ENCODE assay signal across 8 mouse cellular contexts in the genomic region with DNA sequence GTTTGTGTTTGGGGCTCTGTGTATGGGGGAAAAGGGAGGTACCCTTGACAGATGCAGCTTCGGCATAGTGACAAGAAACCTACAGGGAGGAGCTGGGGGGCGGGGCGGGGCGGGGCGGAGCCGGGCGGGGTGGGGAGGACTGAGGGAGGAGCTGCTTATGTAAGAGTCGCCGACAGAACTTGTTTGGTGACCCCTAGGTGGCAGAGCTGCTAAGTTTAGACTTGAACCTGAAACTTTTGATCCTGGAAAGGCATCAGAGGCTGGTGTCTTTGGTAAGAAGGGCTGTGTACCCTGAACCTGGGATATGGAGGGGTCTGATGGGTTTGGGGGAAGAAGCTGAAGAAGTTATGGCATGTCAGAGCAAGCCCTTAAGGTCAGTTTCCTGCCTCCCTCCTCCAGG. TPM values are rescaled to one million over a fixed set of nuclear protein-coding genes. Genes with fewer than 3 reads are reported as not detected.
A peak's percentile ranks its signal among the peaks of the same experiment; 100 is the strongest.
DNase-seq lines count a peak whose midpoint lies in the region; ATAC-seq lines count a peak whose summit lies in the region.

No protein-coding gene starts in this region.

- peaks cover 26% of the 10 kb centered on the region for H3K4me1 ChIP-seq in forebrain, embryonic 10.5 days
- H3K4me1 ChIP-seq in forebrain, embryonic 12.5 days: peaks cover 6% of the 10 kb centered on the region
- peaks cover 9% of the 10 kb centered on the region; the same call in 1 of the 2 replicates for H3K4me1 ChIP-seq in heart, embryonic 16.5 days (ENCODE audit: control insufficient read depth, insufficient read depth, low read length)

- no peaks in the 10 kb centered on the region for H3K36me3 ChIP-seq in forebrain, embryonic 10.5 days (replicated peaks)
- no peaks in the 10 kb centered on the region for H3K36me3 ChIP-seq in forebrain, embryonic 12.5 days (replicated peaks)
- no peaks in the 10 kb centered on the region for H3K36me3 ChIP-seq in heart, embryonic 16.5 days (ENCODE audit: control insufficient read depth, insufficient read depth)

- no peak overlapping the region for H3K27ac ChIP-seq in forebrain, embryonic 10.5 days
- H3K27ac ChIP-seq in forebrain, embryonic 12.5 days: no peak overlapping the region
- H3K27ac ChIP-seq in heart, embryonic 16.5 days (ENCODE audit: low read length): no peak overlapping the region

- H3K4me2 ChIP-seq in forebrain, embryonic 12.5 days: no peak overlapping the region
- peak overlapping the region; percentile 23; the same call in 1 of the 2 replicates for H3K4me2 ChIP-seq in heart, embryonic 16.5 days (ENCODE audit: low read depth, low read length)

- DNase-seq in forebrain, embryonic 10.5 days (ENCODE audit: extremely low spot score, low spot score): peak; percentile 47
- peak; percentile 70 for DNase-seq in T-cell, adult 2 months (ENCODE audit: low spot score)
- DNase-seq in liver: peak; percentile 86
- peak; percentile 40 for DNase-seq in spleen, adult 12 weeks (ENCODE audit: low spot score)
- DNase-seq in layer of hippocampus, adult 11-12 months (ENCODE audit: low spot score): no peak

- 1% methylated on average over 9 of the region's 9 CpGs for WGBS in forebrain, embryonic 10.5 days
- whole genome bisulfite sequencing in forebrain, embryonic 12.5 days: 3% methylated on average over 9 of the region's 9 CpGs
- WGBS in heart, embryonic 16.5 days: 4% methylated on average over 9 of the region's 9 CpGs

- no peak for ATAC-seq in forebrain, embryonic 12.5 days (ENCODE audit: low FRiP score)
- peak; percentile 41; the same call in 1 of the 2 replicates for ATAC-seq in heart, embryonic 16.5 days (replicated peaks; ENCODE audit: extremely low read depth, insufficient read depth, low FRiP score)
- no peak; the same call in 1 of the 2 replicates for ATAC-seq in monocyte, adult 5-6 weeks (replicated peaks; ENCODE audit: insufficient number of reproducible peaks, low FRiP score, low TSS enrichment, poor library complexity, severe bottlenecking)

- H3K4me3 ChIP-seq in forebrain, embryonic 10.5 days: no peak overlapping the region
- H3K4me3 ChIP-seq in forebrain, embryonic 12.5 days (replicated peaks): no peak overlapping the region
- no peak overlapping the region for H3K4me3 ChIP-seq in heart, embryonic 16.5 days (ENCODE audit: low read length)

- no peak overlapping the region for H3K9ac ChIP-seq in forebrain, embryonic 12.5 days
- no peak overlapping the region for H3K9ac ChIP-seq in heart, embryonic 16.5 days (ENCODE audit: low read length)

- H3K27me3 ChIP-seq in forebrain, embryonic 10.5 days (ENCODE audit: poor library complexity, severe bottlenecking): no peaks in the 10 kb centered on the region
- H3K27me3 ChIP-seq in forebrain, embryonic 12.5 days: no peaks in the 10 kb centered on the region
- H3K27me3 ChIP-seq in heart, embryonic 16.5 days (ENCODE audit: control insufficient read depth, insufficient read depth, low read length): no peaks in the 10 kb centered on the region

- H3K9me3 ChIP-seq in forebrain, embryonic 10.5 days: no peaks in the 10 kb centered on the region
- H3K9me3 ChIP-seq in forebrain, embryonic 12.5 days: no peaks in the 10 kb centered on the region
- H3K9me3 ChIP-seq in heart, embryonic 16.5 days (replicated peaks; ENCODE audit: control insufficient read depth, low read length): no peaks in the 10 kb centered on the region

RNA-seq across cellular contexts. Expression of a gene that starts 9.7 kb away (rescaled TPM):
- 214 and 224 TPM in 2 replicates for polyA plus RNA-seq in forebrain, embryonic 10.5 days (2016; fragmentation: Nextera tagmentation; extraction: Ambion mirVana)
- polyA plus RNA-seq in forebrain, embryonic 12.5 days (2016; fragmentation: Nextera tagmentation; extraction: Ambion mirVana): 206 and 214 TPM in 2 replicates
- polyA plus RNA-seq in heart, embryonic 16.5 days (2015; fragmentation: Nextera tagmentation; extraction: Ambion mirVana): 541 and 624 TPM in 2 replicates
- 58.8 to 66.7 TPM (median 64.5 TPM) in 3 replicates for total RNA-seq in monocyte, adult 5-6 weeks (2017)

RNA-seq across cellular contexts. Expression of a gene that starts 45.3 kb away (rescaled TPM):
- polyA plus RNA-seq in forebrain, embryonic 10.5 days (2016; fragmentation: Nextera tagmentation; extraction: Ambion mirVana): 161 and 165 TPM in 2 replicates
- polyA plus RNA-seq in forebrain, embryonic 12.5 days (2016; fragmentation: Nextera tagmentation; extraction: Ambion mirVana): 147 and 148 TPM in 2 replicates
- polyA plus RNA-seq in heart, embryonic 16.5 days (2015; fragmentation: Nextera tagmentation; extraction: Ambion mirVana): 182 and 205 TPM in 2 replicates
- total RNA-seq in monocyte, adult 5-6 weeks (2017): 65.4 to 88.6 TPM (median 68.4 TPM) in 3 replicates
